Mouse (Mus musculus) heart, postnatal 0 days (tissue): ENCODE measurements at regions not wholly inside any gene's neighbourhood (a gene's known extent, or its start where the extent isn't known, plus 50 kb on each side); places are given as distances from the start of the nearest gene placed in this dataset.

ENCODE experiments used
- CTCF ChIP-seq: IDR thresholded peaks from 2 replicates; pipeline ENCODE4 v1.5.1; 2016; ENCODE audit warnings: antibody characterized with exemption, control low read depth, low read depth
- EP300 ChIP-seq: IDR thresholded peaks from 2 replicates; pipeline ENCODE4 v1.6.1; 2016; ENCODE audit warnings: antibody characterized with exemption, low read depth

GRCm38 (mm10) chr13:72266174-72266768 lies 302.7 kb upstream of the Irx1 start:
- TF ChIP-seq CTCF: no peak
- no peak for TF ChIP-seq EP300
